Mouse (Mus musculus): ENCODE measurements around the gene Slc22a7. TPM values are rescaled to one million over a fixed set of nuclear protein-coding genes. Genes with fewer than 3 reads are reported as not detected.
A peak's percentile ranks its signal among the peaks of the same experiment; 100 is the strongest.

Slc22a7 gene
- not detected in 2 replicates for polyA plus RNA-seq (2015; fragmentation: Nextera tagmentation; extraction: Ambion mirVana)

GRCm38 (mm10) chr17:46438298-46438873 lies at the start of gene Slc22a7:
TSS of gene Slc22a7 (minus strand) at chr17:46438457.
- Histone ChIP-seq H3K4me2 (ENCODE audit: low read depth, low read length) (no peak within 1 kb of the TSS), H3K36me3 (ENCODE audit: control insufficient read depth, insufficient read depth, low read length) (no peaks in the 10 kb centered on the region), H3K9me3 (replicated peaks; ENCODE audit: control insufficient read depth, low read length) (no peaks in the 10 kb centered on the region), H3K27ac (ENCODE audit: low read length) (no peak within 1 kb of the TSS), H3K4me1 (ENCODE audit: control insufficient read depth, insufficient read depth, low read length) (peaks cover 8% of the 10 kb centered on the region; the same call in 1 of the 2 replicates), H3K4me3 (replicated peaks; ENCODE audit: low read length) (no peak within 1 kb of the TSS), H3K27me3 (ENCODE audit: control insufficient read depth, insufficient read depth, low read length) (peaks cover 7% of the 10 kb centered on the region; the same call in 1 of the 2 replicates), H3K9ac (ENCODE audit: low read length) (no peak within 1 kb of the TSS)
- ATAC-seq (ENCODE audit: insufficient read depth, low FRiP score), result no peak
- WGBS, result 85% methylated on average over 4 of the region's 4 CpGs

- Histone ChIP-seq H3K4me1 (ENCODE audit: control insufficient read depth, insufficient read depth, low read length) (peaks cover 6% of the 10 kb centered on the region), H3K4me2 (ENCODE audit: low read depth, low read length) (peak within 1 kb of the TSS; percentile 55), H3K27ac (ENCODE audit: low read length) (no peak within 1 kb of the TSS), H3K9me3 (replicated peaks; ENCODE audit: control insufficient read depth, low read length) (no peaks in the 10 kb centered on the region), H3K9ac (ENCODE audit: low read length) (peak within 1 kb of the TSS; percentile 54; the same call in 1 of the 2 replicates), H3K4me3 (replicated peaks; ENCODE audit: low read length) (peak within 1 kb of the TSS; percentile 41), H3K36me3 (ENCODE audit: control insufficient read depth, insufficient read depth, low read length) (no peaks in the 10 kb centered on the region), H3K27me3 (ENCODE audit: control insufficient read depth, insufficient read depth, low read length) (peaks cover 58% of the 10 kb centered on the region)
- ATAC-seq (ENCODE audit: insufficient read depth, low FRiP score), result no peak
- WGBS, result under 1% methylated on average over 43 of the region's 49 CpGs
Measured at GRCm38 (mm10) chr17:46487431-46487830, 49.2 kb upstream of the Slc22a7 start, which contains the start of gene Ttbk1. TSS of gene Ttbk1 (minus strand) at chr17:46487675.

- 5% methylated on average over 17 of the region's 22 CpGs for WGBS
- Histone ChIP-seq H3K27ac (ENCODE audit: low read length) (no peak overlapping the region), H3K4me3 (replicated peaks; ENCODE audit: low read length) (peak overlapping the region; percentile 41), H3K27me3 (ENCODE audit: control insufficient read depth, insufficient read depth, low read length) (peaks cover 58% of the 10 kb centered on the region), H3K36me3 (ENCODE audit: control insufficient read depth, insufficient read depth, low read length) (no peaks in the 10 kb centered on the region), H3K9me3 (replicated peaks; ENCODE audit: control insufficient read depth, low read length) (no peaks in the 10 kb centered on the region), H3K4me1 (ENCODE audit: control insufficient read depth, insufficient read depth, low read length) (peaks cover 6% of the 10 kb centered on the region), H3K9ac (ENCODE audit: low read length) (peak overlapping the region; percentile 54; the same call in 1 of the 2 replicates), H3K4me2 (ENCODE audit: low read depth, low read length) (peak overlapping the region; percentile 55)
- peak; percentile 9; the same call in 1 of the 2 replicates for ATAC-seq (ENCODE audit: insufficient read depth, low FRiP score)
Measured at GRCm38 (mm10) chr17:46486995-46487394, 48.7 kb upstream of the Slc22a7 start.

GRCm38 (mm10) chr17:46484461-46484875 lies 46.2 kb upstream of the Slc22a7 start:
- no peak overlapping the region for H3K9ac ChIP-seq (ENCODE audit: low read length)
- peak overlapping the region; percentile 58; the same call in 1 of the 2 replicates for H3K4me2 ChIP-seq (ENCODE audit: low read depth, low read length)

GRCm38 (mm10) chr17:46484021-46484431 lies 45.8 kb upstream of the Slc22a7 start:
- WGBS, result 4% methylated on average over 13 of the region's 13 CpGs
- no peak overlapping the region for H3K27ac ChIP-seq (ENCODE audit: low read length)
- H3K9me3 ChIP-seq (replicated peaks; ENCODE audit: control insufficient read depth, low read length), result no peaks in the 10 kb centered on the region
- H3K27me3 ChIP-seq (ENCODE audit: control insufficient read depth, insufficient read depth, low read length), result peaks cover 55% of the 10 kb centered on the region
- peak overlapping the region; percentile 34 for H3K4me3 ChIP-seq (replicated peaks; ENCODE audit: low read length)
- no peaks in the 10 kb centered on the region for H3K36me3 ChIP-seq (ENCODE audit: control insufficient read depth, insufficient read depth, low read length)
- no peak for ATAC-seq (ENCODE audit: insufficient read depth, low FRiP score)
- peak overlapping the region; percentile 58 for H3K4me2 ChIP-seq (ENCODE audit: low read depth, low read length)
- H3K9ac ChIP-seq (ENCODE audit: low read length), result no peak overlapping the region
- peaks cover 6% of the 10 kb centered on the region for H3K4me1 ChIP-seq (ENCODE audit: control insufficient read depth, insufficient read depth, low read length)

More at GRCm38 (mm10) chr17:46484461-46484875, 46.2 kb upstream of the Slc22a7 start:
- H3K9me3 ChIP-seq (replicated peaks; ENCODE audit: control insufficient read depth, low read length), result no peaks in the 10 kb centered on the region
- H3K27ac ChIP-seq (ENCODE audit: low read length), result no peak overlapping the region
- peaks cover 6% of the 10 kb centered on the region for H3K4me1 ChIP-seq (ENCODE audit: control insufficient read depth, insufficient read depth, low read length)
- ATAC-seq (ENCODE audit: insufficient read depth, low FRiP score), result no peak
- WGBS, result 16% methylated on average over 6 of the region's 6 CpGs
- peaks cover 57% of the 10 kb centered on the region for H3K27me3 ChIP-seq (ENCODE audit: control insufficient read depth, insufficient read depth, low read length)
- no peaks in the 10 kb centered on the region for H3K36me3 ChIP-seq (ENCODE audit: control insufficient read depth, insufficient read depth, low read length)
- no peak overlapping the region for H3K4me3 ChIP-seq (replicated peaks; ENCODE audit: low read length)

GRCm38 (mm10) chr17:46483561-46484001 lies 45.3 kb upstream of the Slc22a7 start:
- no peaks in the 10 kb centered on the region for H3K9me3 ChIP-seq (replicated peaks; ENCODE audit: control insufficient read depth, low read length)
- WGBS, result under 1% methylated on average over 16 of the region's 16 CpGs
- H3K27ac ChIP-seq (ENCODE audit: low read length), result no peak overlapping the region
- peak overlapping the region; percentile 34 for H3K4me3 ChIP-seq (replicated peaks; ENCODE audit: low read length)
- peak overlapping the region; percentile 58 for H3K4me2 ChIP-seq (ENCODE audit: low read depth, low read length)
- no peak overlapping the region for H3K9ac ChIP-seq (ENCODE audit: low read length)
- peak; percentile 47; the same call in 1 of the 2 replicates for ATAC-seq (ENCODE audit: insufficient read depth, low FRiP score)
- no peaks in the 10 kb centered on the region for H3K36me3 ChIP-seq (ENCODE audit: control insufficient read depth, insufficient read depth, low read length)
- H3K27me3 ChIP-seq (ENCODE audit: control insufficient read depth, insufficient read depth, low read length), result peaks cover 52% of the 10 kb centered on the region
- peaks cover 6% of the 10 kb centered on the region for H3K4me1 ChIP-seq (ENCODE audit: control insufficient read depth, insufficient read depth, low read length)

GRCm38 (mm10) chr17:46477286-46477685 lies 39.0 kb upstream of the Slc22a7 start:
- no peak overlapping the region for H3K4me3 ChIP-seq (replicated peaks; ENCODE audit: low read length)
- no peaks in the 10 kb centered on the region for H3K4me1 ChIP-seq (ENCODE audit: control insufficient read depth, insufficient read depth, low read length)
- H3K27ac ChIP-seq (ENCODE audit: low read length), result no peak overlapping the region
- H3K36me3 ChIP-seq (ENCODE audit: control insufficient read depth, insufficient read depth, low read length), result no peaks in the 10 kb centered on the region
- H3K9ac ChIP-seq (ENCODE audit: low read length), result no peak overlapping the region
- no peaks in the 10 kb centered on the region for H3K9me3 ChIP-seq (replicated peaks; ENCODE audit: control insufficient read depth, low read length)
- no peak for ATAC-seq (ENCODE audit: insufficient read depth, low FRiP score)
- 78% methylated on average over 15 of the region's 15 CpGs for WGBS
- no peak overlapping the region for H3K4me2 ChIP-seq (ENCODE audit: low read depth, low read length)
- no peaks in the 10 kb centered on the region for H3K27me3 ChIP-seq (ENCODE audit: control insufficient read depth, insufficient read depth, low read length)

GRCm38 (mm10) chr17:46476601-46477000 lies 38.3 kb upstream of the Slc22a7 start:
- Histone ChIP-seq H3K9ac (ENCODE audit: low read length) (no peak overlapping the region), H3K4me3 (replicated peaks; ENCODE audit: low read length) (no peak overlapping the region), H3K27me3 (ENCODE audit: control insufficient read depth, insufficient read depth, low read length) (no peaks in the 10 kb centered on the region), H3K4me2 (ENCODE audit: low read depth, low read length) (no peak overlapping the region), H3K27ac (ENCODE audit: low read length) (no peak overlapping the region), H3K4me1 (ENCODE audit: control insufficient read depth, insufficient read depth, low read length) (no peaks in the 10 kb centered on the region), H3K36me3 (ENCODE audit: control insufficient read depth, insufficient read depth, low read length) (no peaks in the 10 kb centered on the region), H3K9me3 (replicated peaks; ENCODE audit: control insufficient read depth, low read length) (no peaks in the 10 kb centered on the region)
- no peak for ATAC-seq (ENCODE audit: insufficient read depth, low FRiP score)
- WGBS, result 55% methylated on average over 8 of the region's 8 CpGs

GRCm38 (mm10) chr17:46467830-46468229 lies 29.6 kb upstream of the Slc22a7 start:
- H3K9ac ChIP-seq (ENCODE audit: low read length), result no peak overlapping the region
- no peak for ATAC-seq (ENCODE audit: insufficient read depth, low FRiP score)
- no peak overlapping the region for H3K27ac ChIP-seq (ENCODE audit: low read length)
- H3K4me3 ChIP-seq (replicated peaks; ENCODE audit: low read length), result no peak overlapping the region
- WGBS, result 66% methylated on average over 9 of the region's 9 CpGs
- no peaks in the 10 kb centered on the region for H3K36me3 ChIP-seq (ENCODE audit: control insufficient read depth, insufficient read depth, low read length)
- no peak overlapping the region for H3K4me2 ChIP-seq (ENCODE audit: low read depth, low read length)
- H3K27me3 ChIP-seq (ENCODE audit: control insufficient read depth, insufficient read depth, low read length), result no peaks in the 10 kb centered on the region
- H3K4me1 ChIP-seq (ENCODE audit: control insufficient read depth, insufficient read depth, low read length), result no peaks in the 10 kb centered on the region
- no peaks in the 10 kb centered on the region for H3K9me3 ChIP-seq (replicated peaks; ENCODE audit: control insufficient read depth, low read length)
